Mouse (Mus musculus) layer of hippocampus, adult 2 months (tissue): ENCODE measurements around the gene Spag6. TPM values are rescaled to one million over a fixed set of nuclear protein-coding genes. Genes with fewer than 3 reads are reported as not detected.

Experiments
- DNase-seq, 2 experiments: peaks; one replicate each; pipeline ENCODE4 v3.0.0; 2022; ENCODE audit warnings: low spot score in 2 of 2
- H3K27ac ChIP-seq: fragments of 200-600 bp; 2 replicates; pipeline ENCODE4 v1.8.1; 2022
- H3K4me3 ChIP-seq: fragments of 200-600 bp; 2 replicates; pipeline ENCODE4 v1.8.1; 2022; ENCODE audit warnings: mild to moderate bottlenecking
- CTCF ChIP-seq: fragments of 200-600 bp; conservative IDR thresholded peaks from 2 replicates; pipeline ENCODE4 v1.8.1; 2022; ENCODE audit warnings: antibody characterized with exemption, mild to moderate bottlenecking, moderate library complexity
- total RNA-seq, 2 experiments: library from RNA; stranded (reverse); gene quantifications; 2 replicates each; pipeline ENCODE4 v1.2.3; 2021

Gene Spag6
- total RNA-seq, 2 experiments from 2014 or later, result 3.8 to 7.2 TPM

DNA sequence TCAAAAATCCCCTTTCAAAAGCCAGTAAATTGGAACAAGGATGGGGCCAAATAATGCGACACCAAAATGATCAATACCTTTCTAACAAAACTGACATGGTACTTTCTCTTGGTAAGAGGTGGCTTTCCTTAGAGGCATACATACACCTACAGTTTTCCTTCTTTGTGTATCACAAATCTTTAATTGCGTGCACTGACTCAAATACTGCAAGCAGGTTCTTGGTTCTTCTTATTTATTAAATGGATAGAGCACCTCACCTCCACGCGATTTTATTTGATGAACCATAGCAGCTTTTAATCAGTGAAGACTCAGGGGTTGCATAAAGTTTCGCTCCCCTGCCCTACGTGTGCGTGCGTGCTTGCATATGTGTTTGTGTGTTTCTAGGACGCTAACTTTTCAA is 3.1 kb upstream of the Spag6 start:
- Histone ChIP-seq H3K27ac (peak overlapping the region; percentile 91), H3K4me3 (no peak overlapping the region; the same call in 1 of the 2 replicates)
- TF ChIP-seq CTCF, result no peak
- no peak for DNase-seq

DNA sequence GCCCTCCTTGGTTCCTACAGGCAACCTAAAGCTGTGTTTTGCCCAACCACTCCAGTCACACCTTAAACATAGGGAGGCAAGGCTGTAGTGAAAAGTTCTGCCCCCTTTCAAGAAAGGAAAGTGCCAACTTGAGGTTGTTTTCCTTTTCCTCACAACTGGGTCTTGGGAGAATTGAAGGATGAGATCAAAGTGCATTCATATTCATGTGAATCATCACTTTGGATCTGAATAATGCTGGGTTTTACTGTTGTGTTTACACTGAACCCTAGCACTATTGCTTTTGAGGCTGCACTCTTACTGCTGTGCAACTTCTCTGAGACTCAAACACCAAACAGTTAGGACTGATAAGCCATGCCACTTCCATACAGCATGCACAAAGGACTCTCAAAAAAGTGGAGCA is 1.8 kb upstream of the Spag6 start:
- no peak for TF ChIP-seq CTCF
- DNase-seq, result no peak
- Histone ChIP-seq H3K27ac (no peak overlapping the region), H3K4me3 (no peak overlapping the region)

DNA sequence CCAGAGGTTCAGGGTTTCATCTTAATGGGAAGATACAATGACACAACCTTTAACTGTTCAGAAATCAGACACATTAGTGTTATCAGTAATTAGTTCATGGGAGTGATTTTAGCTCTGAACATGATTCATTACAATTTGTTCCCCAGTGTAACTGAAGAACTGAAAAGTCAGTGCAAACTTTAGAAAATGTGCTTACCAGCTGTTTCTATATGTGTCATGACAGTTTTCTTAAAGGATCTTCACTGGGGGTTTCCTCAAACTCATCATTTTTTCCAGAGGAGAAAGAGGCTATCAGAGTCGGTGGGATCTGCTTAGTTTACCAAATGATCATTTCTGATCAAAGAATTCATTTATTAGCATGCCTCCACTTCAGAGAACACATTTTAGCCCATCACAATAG is 1.3 kb upstream of the Spag6 start:
- Histone ChIP-seq H3K27ac (no peak overlapping the region), H3K4me3 (no peak overlapping the region)
- TF ChIP-seq CTCF, result no peak
- no peak for DNase-seq

DNA sequence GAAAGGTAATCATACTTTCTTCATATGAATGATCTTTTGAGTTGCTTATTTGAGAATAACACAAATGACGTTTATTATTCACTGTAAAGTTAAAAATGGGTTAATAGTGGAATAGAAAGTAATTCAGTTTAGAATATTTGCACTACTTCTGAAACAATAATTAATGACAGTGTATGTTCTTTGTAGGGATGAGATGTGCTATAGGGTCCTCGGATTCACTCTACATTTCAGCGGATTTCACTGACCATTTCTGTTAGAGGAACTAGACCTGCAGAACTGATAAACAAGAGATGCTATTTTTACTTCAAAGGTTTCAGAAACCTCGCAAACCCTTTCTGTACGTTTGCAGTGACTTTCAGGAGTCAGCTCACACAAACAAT is 351 bp upstream of the Spag6 start:
- no peak for DNase-seq
- H3K27ac ChIP-seq, result peak overlapping the region; percentile 99

DNA sequence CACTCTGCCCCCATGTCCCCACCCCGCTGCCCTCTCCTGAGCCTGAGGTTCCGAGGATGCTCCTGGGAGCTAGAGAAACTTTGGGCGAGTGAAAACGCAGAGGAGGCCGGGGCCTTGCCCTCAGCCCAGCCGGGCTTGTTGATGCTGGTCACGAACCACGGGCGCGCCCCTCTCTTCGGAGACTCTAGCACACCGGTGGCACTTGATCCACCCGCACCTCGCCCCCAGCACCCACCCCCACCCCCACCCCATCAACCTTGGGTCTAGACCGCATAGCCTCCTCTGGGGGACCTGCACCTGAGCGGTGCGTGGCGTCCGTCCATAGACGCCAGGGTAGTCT is 749 bp downstream of the Spag6 start:
- no peak for DNase-seq
- H3K27ac ChIP-seq, result peak overlapping the region; percentile 99
- peak overlapping the region; percentile 87 for H3K4me3 ChIP-seq
- TF ChIP-seq CTCF, result no peak

More for the DNA sequence above, 351 bp upstream of the Spag6 start:
- TF ChIP-seq CTCF, result no peak
- H3K4me3 ChIP-seq, result peak overlapping the region; percentile 87

DNA sequence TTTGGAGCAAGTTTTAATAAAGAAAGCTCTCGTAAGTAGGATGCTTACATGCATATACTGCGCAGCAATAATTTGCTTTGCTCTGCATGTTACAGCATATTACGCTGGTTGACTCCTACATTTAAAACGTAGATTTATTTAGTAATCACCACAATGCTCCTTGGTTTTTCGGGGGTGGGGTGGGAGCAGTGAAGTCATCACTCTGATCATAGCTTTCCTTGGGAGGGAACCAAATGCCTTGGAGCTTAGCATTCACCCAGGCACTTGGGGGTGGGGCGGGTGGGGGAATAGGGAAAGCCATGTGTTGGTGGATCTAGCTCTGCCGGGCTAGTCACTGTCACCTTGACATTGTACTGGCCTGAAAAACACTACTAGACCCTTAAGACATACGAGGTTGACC is 1.3 kb downstream of the Spag6 start:
- Histone ChIP-seq H3K4me3 (no peak overlapping the region), H3K27ac (no peak overlapping the region)
- DNase-seq, result no peak
- TF ChIP-seq CTCF, result no peak

DNA sequence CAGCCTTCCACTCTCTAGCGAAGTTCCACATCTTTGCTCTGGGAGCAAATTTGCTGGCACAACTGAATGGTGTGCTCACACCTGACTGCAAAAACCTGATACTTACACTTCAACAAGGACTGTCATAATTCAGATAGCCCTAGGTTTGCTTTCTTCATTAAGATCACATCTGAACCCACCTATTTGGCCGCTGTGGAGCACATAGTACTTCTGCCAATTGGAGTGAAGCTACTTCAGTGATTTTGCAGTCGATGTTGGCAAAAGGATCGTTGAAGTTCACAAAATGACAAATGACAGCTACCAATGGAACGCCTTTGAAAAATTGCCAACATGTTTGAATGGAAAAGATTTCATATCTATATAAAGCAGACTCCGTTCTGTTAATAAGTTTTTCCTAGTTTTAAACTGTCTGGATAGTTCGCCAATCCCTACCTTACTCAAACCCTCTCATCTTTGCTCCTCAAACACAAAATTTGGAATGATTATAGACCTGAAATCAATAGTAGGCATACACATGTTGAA is 1.9 kb downstream of the Spag6 start:
- H3K4me3 ChIP-seq, result no peak overlapping the region
- DNase-seq, result no peak
- no peak overlapping the region for H3K27ac ChIP-seq
- no peak for TF ChIP-seq CTCF

DNA sequence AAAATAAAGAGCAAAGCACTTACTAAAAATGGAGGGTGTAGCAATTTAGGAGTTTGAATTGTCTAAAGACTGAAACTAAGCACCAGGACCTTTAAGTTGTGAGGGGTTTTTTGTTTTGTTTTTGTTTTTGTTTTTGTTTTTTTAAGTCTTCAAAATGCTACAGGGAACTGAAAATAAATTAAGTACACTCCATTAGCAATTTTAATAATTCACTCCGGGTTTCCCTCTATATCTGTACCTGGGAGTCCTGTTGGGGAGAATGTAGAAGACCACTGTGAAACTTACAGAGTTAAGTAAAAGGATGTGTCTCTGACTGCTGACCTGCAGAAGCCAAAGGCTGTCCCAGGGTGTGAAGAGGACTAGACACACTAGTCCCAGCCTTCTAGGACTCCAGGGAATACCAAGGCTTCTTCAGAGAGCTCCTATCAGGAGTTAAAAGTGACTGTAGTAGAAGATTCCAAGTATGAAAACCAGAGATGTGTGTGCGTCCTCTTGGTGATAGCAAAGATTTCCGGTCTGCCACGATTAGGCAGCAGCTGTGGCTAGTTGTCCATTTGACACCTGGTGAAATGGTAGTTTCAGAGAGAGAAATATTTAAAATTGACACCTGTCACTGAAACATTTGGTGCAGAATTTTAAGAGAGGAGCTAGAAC is 3.9 kb downstream of the Spag6 start:
- H3K27ac ChIP-seq, result no peak overlapping the region
- no peak for TF ChIP-seq CTCF
- H3K4me3 ChIP-seq, result no peak overlapping the region
- DNase-seq, result no peak

DNA sequence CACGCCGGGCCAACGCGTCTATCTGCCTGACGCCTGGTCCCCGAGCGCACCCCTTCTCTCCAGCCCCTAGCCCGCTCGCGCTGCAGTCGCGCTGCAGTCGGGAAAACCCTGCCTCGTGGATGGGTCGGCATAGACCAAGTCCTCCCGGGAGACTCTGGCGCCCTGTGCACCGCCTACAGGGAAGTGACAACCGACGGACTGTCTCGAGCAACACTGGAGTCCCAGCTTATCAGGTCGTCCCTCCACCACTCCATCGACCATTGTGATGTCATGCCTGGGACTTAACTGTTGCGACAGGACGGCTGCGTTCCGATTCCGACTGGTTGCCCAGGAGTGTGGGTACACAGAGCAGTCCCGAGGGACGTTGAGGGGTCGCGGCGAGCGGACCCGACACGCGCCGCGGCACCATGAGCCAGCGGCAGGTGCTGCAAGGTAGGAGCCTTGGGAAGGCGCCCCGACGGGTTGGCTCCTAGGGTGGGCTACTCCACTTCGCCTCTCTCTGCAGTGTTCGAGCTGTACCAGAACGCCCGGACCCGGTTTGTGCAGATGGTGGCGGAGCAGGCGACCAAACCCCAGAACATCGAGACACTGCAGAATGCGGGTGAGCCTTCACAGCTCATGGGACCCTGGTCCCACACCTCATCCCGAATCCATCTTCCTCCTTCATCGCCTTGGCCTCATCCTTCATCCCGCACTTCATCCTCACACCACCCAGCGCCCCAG is 5.0 kb downstream of the Spag6 start:
- no peak for DNase-seq
- Histone ChIP-seq H3K27ac (no peak overlapping the region), H3K4me3 (peak overlapping the region; percentile 22; the same call in 1 of the 2 replicates)
- TF ChIP-seq CTCF, result no peak

DNA sequence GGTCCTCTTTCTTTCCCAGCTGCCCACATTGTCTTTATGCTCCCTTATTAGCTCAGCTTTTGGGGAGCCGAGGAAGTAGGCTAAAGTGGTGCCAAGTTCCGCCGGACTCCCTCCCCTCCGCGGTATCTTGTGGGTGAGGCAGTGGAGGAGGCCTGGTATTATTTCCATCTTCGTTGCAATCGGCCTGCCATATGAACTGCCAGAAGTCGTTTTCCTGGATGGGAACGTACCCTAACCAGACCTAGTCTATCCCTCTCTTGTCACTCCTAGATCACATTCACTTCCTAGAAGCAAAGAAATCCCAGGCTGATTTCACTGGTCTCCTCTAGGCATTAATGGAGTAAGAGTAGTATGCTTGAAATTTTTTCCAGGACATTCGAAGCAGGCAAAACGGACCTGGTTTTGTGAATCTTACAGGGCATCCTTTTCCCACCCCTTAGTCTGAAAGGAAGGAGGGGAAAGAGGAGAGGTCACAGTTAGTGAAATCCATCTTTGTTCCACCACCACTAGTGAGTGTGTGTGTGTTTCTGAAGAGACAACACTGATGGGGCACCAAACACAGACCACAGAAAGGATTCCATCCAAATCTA is 5.7 kb downstream of the Spag6 start:
- TF ChIP-seq CTCF, result no peak
- DNase-seq, result no peak
- Histone ChIP-seq H3K27ac (no peak overlapping the region), H3K4me3 (no peak overlapping the region)

DNA sequence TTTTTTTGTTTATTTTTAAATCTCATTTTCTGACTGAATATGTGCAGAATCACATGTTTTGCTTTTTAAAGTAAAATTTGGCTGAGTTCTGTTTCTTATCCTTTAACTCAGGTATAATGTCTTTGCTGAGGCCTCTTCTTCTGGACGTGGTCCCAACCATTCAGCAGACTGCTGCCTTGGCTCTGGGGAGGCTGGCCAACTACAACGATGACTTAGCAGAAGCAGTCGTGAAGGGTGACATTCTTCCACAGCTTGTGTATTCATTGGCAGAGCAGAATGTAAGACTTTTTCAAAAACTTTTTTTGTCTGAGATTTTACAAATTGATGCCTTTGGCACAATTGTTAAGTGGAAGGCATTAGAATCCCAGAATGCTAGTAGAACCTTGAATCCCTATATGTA is 16.5 kb downstream of the Spag6 start:
- no peak overlapping the region for H3K27ac ChIP-seq
- DNase-seq, result no peak
- H3K4me3 ChIP-seq, result no peak overlapping the region
- no peak for TF ChIP-seq CTCF

DNA sequence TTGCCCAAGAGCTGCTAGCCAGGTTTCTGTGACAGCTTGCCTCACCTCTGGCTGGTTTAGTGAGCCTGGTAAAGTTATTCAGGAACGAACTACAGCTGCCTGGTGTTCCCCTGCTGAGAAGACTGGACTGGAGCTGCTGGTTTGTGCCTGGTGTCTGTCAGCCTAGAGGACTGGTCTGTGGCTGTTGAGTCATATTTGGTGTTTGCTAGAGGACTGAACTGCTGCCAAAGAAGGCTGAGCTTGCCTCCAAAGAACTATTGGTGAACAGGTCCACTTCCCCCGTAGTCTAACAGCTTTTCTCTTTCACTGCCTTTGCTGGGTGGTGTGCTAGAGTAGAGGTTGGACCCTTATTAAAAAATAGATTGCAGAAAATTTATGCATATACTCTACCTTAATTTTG is 19.2 kb downstream of the Spag6 start:
- H3K4me3 ChIP-seq, result no peak overlapping the region
- TF ChIP-seq CTCF, result no peak
- DNase-seq, result no peak
- no peak overlapping the region for H3K27ac ChIP-seq

DNA sequence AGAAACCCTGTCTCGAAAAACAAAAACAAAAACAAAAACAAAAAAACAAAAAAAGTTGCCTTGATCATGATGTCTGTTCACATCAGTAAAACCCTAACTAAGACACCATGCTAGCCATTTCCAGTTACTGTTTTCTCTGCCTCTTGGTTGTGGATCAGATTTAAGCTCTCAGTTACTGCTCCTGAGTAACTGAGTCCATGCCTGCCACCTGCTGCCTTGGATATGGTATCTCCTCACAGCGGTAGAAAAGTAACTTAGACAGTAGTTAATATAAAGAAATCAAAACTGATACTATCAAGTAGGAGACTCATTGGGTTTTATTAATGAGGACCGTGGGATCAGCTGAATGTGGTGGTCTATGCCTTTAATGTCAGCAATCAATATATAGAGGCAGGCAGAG is 20.5 kb downstream of the Spag6 start:
- no peak for DNase-seq
- no peak for TF ChIP-seq CTCF
- no peak overlapping the region for H3K27ac ChIP-seq

DNA sequence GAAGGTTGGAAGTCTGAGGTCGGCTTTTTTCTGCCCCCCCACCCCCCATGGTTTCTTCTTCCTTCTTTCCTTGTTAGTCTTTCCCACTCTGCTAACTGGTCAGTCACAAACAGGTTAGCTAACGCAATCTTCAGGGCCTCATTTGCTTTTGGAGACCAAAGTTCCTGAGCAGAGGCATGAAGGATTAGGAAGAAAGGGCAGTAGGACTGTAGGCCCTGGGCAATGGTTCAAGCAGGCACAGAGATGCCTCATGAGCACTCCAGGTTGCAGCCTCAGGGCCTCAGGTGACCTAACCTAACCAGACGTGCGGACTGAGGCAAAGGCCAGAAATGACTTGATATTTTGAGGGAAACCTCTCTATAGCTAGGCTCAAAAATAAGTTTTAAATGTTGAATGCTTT is 24.7 kb downstream of the Spag6 start:
- H3K4me3 ChIP-seq, result no peak overlapping the region
- DNase-seq, result no peak
- no peak overlapping the region for H3K27ac ChIP-seq
- TF ChIP-seq CTCF, result no peak

More for the DNA sequence above, 20.5 kb downstream of the Spag6 start:
- no peak overlapping the region for H3K4me3 ChIP-seq
